In the genomic region with DNA sequence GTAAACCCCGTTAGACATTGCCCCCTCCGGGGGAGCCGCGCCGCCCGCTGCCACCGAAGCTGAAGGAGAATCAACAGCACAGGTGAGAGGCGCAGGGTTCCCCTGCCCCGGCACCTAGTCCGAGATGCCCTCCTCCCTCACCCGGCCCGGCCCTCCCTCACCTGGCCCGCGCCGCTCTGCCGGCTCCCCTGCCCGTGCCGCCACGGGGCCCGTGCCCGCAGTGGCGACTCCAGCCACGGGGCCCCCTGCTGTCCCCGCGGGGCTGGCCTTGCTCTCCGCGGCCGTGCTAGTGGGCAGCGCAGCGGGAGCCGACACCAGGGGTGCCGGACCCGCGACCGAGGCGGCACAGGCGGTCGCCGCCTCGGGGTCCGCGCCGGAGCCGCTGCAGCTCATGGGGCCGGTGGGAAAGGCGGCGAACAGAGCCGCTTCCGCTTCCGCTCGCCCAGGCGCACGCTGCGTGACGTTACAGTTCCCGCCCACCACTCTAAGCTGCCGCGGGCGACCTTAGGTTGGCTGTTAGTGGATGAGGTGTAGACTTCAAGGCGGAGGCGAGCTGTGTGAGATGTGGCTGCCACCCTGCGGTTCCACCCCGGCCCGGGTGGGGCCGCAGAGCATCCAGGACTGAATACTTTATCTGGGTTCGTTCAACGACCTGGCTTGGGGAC, we compare ENCODE assay signal across 8 mouse cellular contexts. TPM values are rescaled to one million over a fixed set of nuclear protein-coding genes. Genes with fewer than 3 reads are reported as not detected.
A peak's percentile ranks its signal among the peaks of the same experiment; 100 is the strongest.
DNase-seq lines count a peak whose midpoint lies in the region; ATAC-seq and TF ChIP-seq lines count a peak whose summit lies in the region.

A gene (minus strand): TSS at position 436 of the 665 bp plus-strand sequence.

- peaks cover 2% of the 10 kb centered on the region for H3K4me1 ChIP-seq in bone marrow, adult 2 months (ENCODE audit: control insufficient read depth, insufficient read depth, low read length)
- H3K4me1 ChIP-seq in embryonic facial prominence, embryonic 14.5 days (ENCODE audit: control insufficient read depth, insufficient read depth, low read length) = peaks cover 5% of the 10 kb centered on the region; the same call in 1 of the 2 replicates
- H3K4me1 ChIP-seq in limb, embryonic 15.5 days = peaks cover 20% of the 10 kb centered on the region
- H3K4me1 ChIP-seq in midbrain, postnatal 0 days (ENCODE audit: insufficient read depth, low read length) = peaks cover 3% of the 10 kb centered on the region; the same call in 1 of the 2 replicates

- TF ChIP-seq CTCF in bone marrow, adult 2 months (IDR thresholded peaks at IDR 0.05; ENCODE audit: control insufficient read depth, insufficient read depth, low read length) = no peak; the same call in 1 of the 2 replicates
- TF ChIP-seq CTCF in midbrain, postnatal 0 days (IDR thresholded peaks at IDR 0.05) = peak; percentile 55

- H3K9ac ChIP-seq in embryonic facial prominence, embryonic 14.5 days (ENCODE audit: low read depth, low read length) = peak within 1 kb of the TSS; percentile 89
- peak within 1 kb of the TSS; percentile 91 for H3K9ac ChIP-seq in limb, embryonic 15.5 days
- H3K9ac ChIP-seq in midbrain, postnatal 0 days (replicated peaks; ENCODE audit: low read length, poor library complexity, severe bottlenecking) = peak within 1 kb of the TSS; percentile 86

- under 1% methylated on average over 67 of the region's 67 CpGs for WGBS in bone marrow, adult 2 months
- WGBS in embryonic facial prominence, embryonic 14.5 days = 1% methylated on average over 10 of the region's 67 CpGs
- under 1% methylated on average over 67 of the region's 67 CpGs for WGBS in limb, embryonic 15.5 days
- WGBS in midbrain, postnatal 0 days = 2% methylated on average over 57 of the region's 67 CpGs

- peaks cover 63% of the 10 kb centered on the region for H3K36me3 ChIP-seq in embryonic facial prominence, embryonic 14.5 days (ENCODE audit: control insufficient read depth, insufficient read depth, low read length)
- H3K36me3 ChIP-seq in limb, embryonic 15.5 days = peaks cover 58% of the 10 kb centered on the region
- peaks cover 26% of the 10 kb centered on the region for H3K36me3 ChIP-seq in midbrain, postnatal 0 days (ENCODE audit: insufficient read depth, low read length)

- ATAC-seq in embryonic facial prominence, embryonic 14.5 days (ENCODE audit: low read depth) = peak; percentile 98
- peak; percentile 93 for ATAC-seq in limb, embryonic 15.5 days (ENCODE audit: insufficient number of reproducible peaks, low FRiP score, low TSS enrichment, low read depth)
- ATAC-seq in midbrain, postnatal 0 days (ENCODE audit: low FRiP score) = peak; percentile 97

- peak; percentile 81 for TF ChIP-seq POLR2A in bone marrow, adult 2 months (IDR thresholded peaks at IDR 0.05; ENCODE audit: borderline replicate concordance, control insufficient read depth, low read depth, low read length)

- DNase-seq in B cell, adult 2 months = peak; percentile 90 to 91
- DNase-seq in embryonic facial prominence, embryonic 14.5 days (ENCODE audit: low spot score) = peak; percentile 95
- peak; percentile 81 for DNase-seq in heart, adult 8-10 months (ENCODE audit: low spot score)
- DNase-seq in kidney, adult 9 months = peak; percentile 89
- DNase-seq in midbrain, postnatal 0 days (ENCODE audit: low spot score) = peak; percentile 92
- DNase-seq in spleen, postnatal 10 days (ENCODE audit: low spot score in 2 of 2) = peak; percentile 80 to 92

- peak within 1 kb of the TSS; percentile 83 for H3K4me2 ChIP-seq in embryonic facial prominence, embryonic 14.5 days (ENCODE audit: low read depth, low read length)
- H3K4me2 ChIP-seq in limb, embryonic 15.5 days = peak within 1 kb of the TSS; percentile 89
- peak within 1 kb of the TSS; percentile 89 for H3K4me2 ChIP-seq in midbrain, postnatal 0 days (ENCODE audit: low read depth, low read length, poor library complexity, severe bottlenecking)

- H3K9me3 ChIP-seq in embryonic facial prominence, embryonic 14.5 days (ENCODE audit: control insufficient read depth, low read length) = no peaks in the 10 kb centered on the region
- no peaks in the 10 kb centered on the region for H3K9me3 ChIP-seq in limb, embryonic 15.5 days
- no peaks in the 10 kb centered on the region for H3K9me3 ChIP-seq in midbrain, postnatal 0 days (ENCODE audit: low read length)

- H3K4me3 ChIP-seq in bone marrow, adult 2 months (replicated peaks; ENCODE audit: control insufficient read depth, low read depth, low read length) = peak within 1 kb of the TSS; percentile 87
- H3K4me3 ChIP-seq in embryonic facial prominence, embryonic 14.5 days (ENCODE audit: low read depth, low read length) = peak within 1 kb of the TSS; percentile 75
- peak within 1 kb of the TSS; percentile 81 for H3K4me3 ChIP-seq in limb, embryonic 15.5 days
- H3K4me3 ChIP-seq in midbrain, postnatal 0 days (ENCODE audit: low read depth, low read length) = peak within 1 kb of the TSS; percentile 94

- peak within 1 kb of the TSS; percentile 91 for H3K27ac ChIP-seq in bone marrow, adult 2 months (ENCODE audit: control insufficient read depth, insufficient read depth, low read depth, low read length, poor library complexity)
- H3K27ac ChIP-seq in embryonic facial prominence, embryonic 14.5 days (replicated peaks; ENCODE audit: low read depth, low read length) = peak within 1 kb of the TSS; percentile 49
- peak within 1 kb of the TSS; percentile 65 for H3K27ac ChIP-seq in limb, embryonic 15.5 days
- peak within 1 kb of the TSS; percentile 77 for H3K27ac ChIP-seq in midbrain, postnatal 0 days (ENCODE audit: low read depth, low read length)

- no peaks in the 10 kb centered on the region for H3K27me3 ChIP-seq in embryonic facial prominence, embryonic 14.5 days (replicated peaks; ENCODE audit: control insufficient read depth, insufficient read depth, low read length)
- H3K27me3 ChIP-seq in limb, embryonic 15.5 days = no peaks in the 10 kb centered on the region
- H3K27me3 ChIP-seq in midbrain, postnatal 0 days (ENCODE audit: insufficient read depth, low read length) = no peaks in the 10 kb centered on the region

RNA-seq across cellular contexts. Expression of the gene that starts here (rescaled TPM):
- polyA plus RNA-seq in bone marrow, adult 2 months (2011; ENCODE audit: insufficient read depth, insufficient read length, low replicate concordance, missing spikeins) = 152 and 185 TPM in 2 replicates
- 163 and 166 TPM in 2 replicates for polyA plus RNA-seq in embryonic facial prominence, embryonic 14.5 days (2014; fragmentation: Nextera tagmentation; extraction: Ambion mirVana)
- 100 to 1,000 TPM; 102 to 119 (median 112) TPM for total RNA-seq in heart, adult 8-10 months (2022)
- polyA plus RNA-seq in limb, embryonic 15.5 days (2015; fragmentation: Nextera tagmentation; extraction: Ambion mirVana) = 80.1 and 104 TPM in 2 replicates
- total RNA-seq in midbrain, postnatal 0 days (2014; rRNA removed) = 65.7 and 87.1 TPM in 2 replicates
- polyA plus RNA-seq in midbrain, postnatal 0 days (2015; fragmentation: Nextera tagmentation; extraction: Ambion mirVana) = 91.2 and 102 TPM in 2 replicates

Comparison
In these comparisons a context has a peak if more than half of its experiments do, and no peak if none do; other contexts are left out.
1. Peak in every context shown above with its lines: DNase-seq, ATAC-seq, H3K4me3 ChIP-seq and H3K27ac ChIP-seq.